Mouse (Mus musculus) kidney, embryonic 15.5 days (tissue): ENCODE results near the gene A930004D18Rik. TPM values are rescaled to one million over a fixed set of nuclear protein-coding genes. Genes with fewer than 3 reads are reported as not detected.

ENCODE experiments used
- ATAC-seq: fragments of 200-750 bp; cut with Nextera tagmentation; replicated peaks from 2 replicates; pipeline ENCODE4 v1.8.0; 2017; ENCODE audit warnings: moderate TSS enrichment; ENCODE audit not compliant: low FRiP score
- H3K27ac ChIP-seq: fragments of 300-500 bp; sonication (generic); 2 replicates; pipeline ENCODE4 v1.5.1; 2015; ENCODE audit warnings: mild to moderate bottlenecking, inconsistent platforms
- H3K27me3 ChIP-seq: fragments of 300-500 bp; sonication (generic); 2 replicates; pipeline ENCODE4 v1.6.1; 2015; ENCODE audit warnings: inconsistent platforms
- H3K36me3 ChIP-seq: fragments of 300-500 bp; sonication (generic); 2 replicates; pipeline ENCODE4 v1.6.1; 2015; ENCODE audit warnings: inconsistent platforms
- H3K4me1 ChIP-seq: fragments of 300-500 bp; sonication (generic); 2 replicates; pipeline ENCODE4 v1.6.1; 2015; ENCODE audit warnings: inconsistent platforms
- H3K4me2 ChIP-seq: fragments of 300-500 bp; sonication (generic); 2 replicates; pipeline ENCODE4 v1.6.1; 2015; ENCODE audit warnings: moderate library complexity, mild to moderate bottlenecking, inconsistent platforms
- H3K4me3 ChIP-seq: fragments of 300-500 bp; sonication (generic); replicated peaks from 2 replicates; pipeline ENCODE4 v1.5.1; 2015; ENCODE audit warnings: mild to moderate bottlenecking, inconsistent platforms
- H3K9ac ChIP-seq: fragments of 300-500 bp; sonication (generic); 2 replicates; pipeline ENCODE4 v1.6.1; 2015; ENCODE audit warnings: mild to moderate bottlenecking, inconsistent platforms
- H3K9me3 ChIP-seq: fragments of 300-500 bp; sonication (generic); replicated peaks from 2 replicates; pipeline ENCODE4 v1.6.1; 2016; ENCODE audit warnings: inconsistent platforms
- WGBS: fragments of 180-500 bp; shearing (Covaris S2); methylation state at CpG from one replicate; pipeline ENCODE4 v1.1.7; 2015; ENCODE audit warnings: mixed read lengths; 5-methylcytosine and 5-hydroxymethylcytosine counted together
- polyA plus RNA-seq: library from polyadenylated mRNA; unstranded; fragments of >200 nt; fragmentation: Nextera tagmentation; extraction: Ambion mirVana; gene quantifications from 2 replicates; pipeline ENCODE4 v1.2.1, GENCODE M21; 2015

The A930004D18Rik gene
- polyA plus RNA-seq, 1 experiment from 2014 or later, result 15.1 TPM

- Histone ChIP-seq H3K27me3 (no peaks in the 10 kb centered on the region), H3K9ac (peak overlapping the region; percentile 59), H3K4me1 (peaks cover 61% of the 10 kb centered on the region), H3K4me2 (peak overlapping the region; percentile 70), H3K4me3 (peak overlapping the region; percentile 37), H3K27ac (peak overlapping the region; percentile 83), H3K9me3 (no peaks in the 10 kb centered on the region), H3K36me3 (no peaks in the 10 kb centered on the region)
- ATAC-seq, result no peak
- WGBS, result 6% methylated on average over 26 of the region's 26 CpGs
Observed at GRCm38 (mm10) chr2:18031271-18031821, 6.2 kb downstream of the A930004D18Rik start.

DNA sequence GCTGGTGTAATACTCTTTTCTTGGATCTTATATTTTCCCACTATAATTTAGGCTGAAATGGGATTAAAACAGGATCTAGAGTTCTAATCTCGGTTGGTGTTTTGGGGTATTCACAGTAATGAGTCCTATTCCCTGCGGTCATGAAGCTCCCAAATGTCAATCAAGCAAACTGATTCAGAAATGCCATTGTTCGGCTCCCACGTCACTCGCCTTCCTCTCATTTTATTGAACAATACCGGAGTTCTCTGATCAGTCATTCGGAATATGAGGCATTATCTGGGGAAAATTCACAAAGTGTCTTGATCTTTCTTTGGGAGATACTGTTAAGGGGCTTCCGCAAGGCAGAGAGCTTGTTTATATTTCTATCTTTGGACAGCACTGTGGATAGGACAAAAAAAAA, 7.0 kb downstream of the A930004D18Rik start:
- WGBS, result 55% methylated on average over 8 of the region's 8 CpGs
- H3K4me3 ChIP-seq, result no peak overlapping the region
- H3K27ac ChIP-seq, result no peak overlapping the region
- no peaks in the 10 kb centered on the region for H3K36me3 ChIP-seq
- H3K27me3 ChIP-seq, result no peaks in the 10 kb centered on the region
- no peak for ATAC-seq
- peak overlapping the region; percentile 70 for H3K4me2 ChIP-seq
- no peaks in the 10 kb centered on the region for H3K9me3 ChIP-seq
- peaks cover 66% of the 10 kb centered on the region for H3K4me1 ChIP-seq
- H3K9ac ChIP-seq, result no peak overlapping the region

- WGBS, result 89% methylated on average over 7 of the region's 7 CpGs
- Histone ChIP-seq H3K9ac (no peak overlapping the region), H3K4me1 (peaks cover 62% of the 10 kb centered on the region), H3K27ac (no peak overlapping the region), H3K36me3 (no peaks in the 10 kb centered on the region), H3K4me3 (no peak overlapping the region), H3K27me3 (no peaks in the 10 kb centered on the region), H3K9me3 (no peaks in the 10 kb centered on the region), H3K4me2 (no peak overlapping the region)
- no peak for ATAC-seq
Observed at GRCm38 (mm10) chr2:18029656-18030055, 7.9 kb downstream of the A930004D18Rik start.

GRCm38 (mm10) chr2:18028140-18029021, 9.2 kb downstream of the A930004D18Rik start:
- WGBS, result under 1% methylated on average over 61 of the region's 61 CpGs
- no peaks in the 10 kb centered on the region for H3K27me3 ChIP-seq
- H3K36me3 ChIP-seq, result no peaks in the 10 kb centered on the region
- H3K4me3 ChIP-seq, result peak overlapping the region; percentile 67
- no peaks in the 10 kb centered on the region for H3K9me3 ChIP-seq
- peak overlapping the region; percentile 99 for H3K27ac ChIP-seq
- H3K4me2 ChIP-seq, result peak overlapping the region; percentile 95
- peak overlapping the region; percentile 82 for H3K9ac ChIP-seq
- peaks cover 50% of the 10 kb centered on the region for H3K4me1 ChIP-seq
- peak; percentile 66 for ATAC-seq

DNA sequence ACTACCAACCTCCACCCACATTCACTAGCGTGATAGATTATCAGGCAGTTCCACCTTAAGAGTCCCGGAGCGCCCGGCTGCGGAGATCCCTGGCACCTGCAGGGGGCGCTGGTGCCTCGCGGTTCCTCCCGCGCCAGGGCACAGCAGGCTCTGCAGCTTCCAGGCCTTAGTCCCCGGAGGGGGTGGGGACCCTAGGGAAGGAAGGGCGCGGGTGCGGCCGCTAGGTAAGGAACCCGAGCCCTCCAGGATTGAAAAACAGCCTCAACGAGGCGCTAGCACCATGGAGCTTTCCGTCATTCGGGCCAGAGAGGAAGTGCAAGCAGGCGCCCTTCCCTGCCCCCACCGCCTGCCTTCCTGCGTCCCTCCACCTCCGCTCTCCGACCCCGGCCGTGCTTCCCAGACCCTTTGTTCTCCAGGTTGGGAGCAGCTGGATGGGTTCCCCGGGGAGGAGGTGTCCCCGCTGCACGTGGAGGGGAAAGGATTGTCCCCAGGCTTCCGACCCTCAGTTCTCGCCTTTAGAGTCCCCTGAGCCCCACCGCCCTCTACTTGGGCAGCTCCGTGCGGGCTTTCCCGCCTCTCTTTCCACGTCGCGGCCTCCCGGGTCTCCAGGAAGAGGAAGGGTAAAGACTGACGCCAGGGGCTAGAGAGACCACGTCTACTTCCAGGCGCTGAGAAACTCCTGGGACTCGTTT, 9.9 kb downstream of the A930004D18Rik start:
- Histone ChIP-seq H3K27me3 (no peaks in the 10 kb centered on the region), H3K9ac (peak overlapping the region; percentile 82), H3K36me3 (no peaks in the 10 kb centered on the region), H3K4me1 (peaks cover 42% of the 10 kb centered on the region), H3K9me3 (no peaks in the 10 kb centered on the region), H3K4me2 (peak overlapping the region; percentile 95), H3K27ac (peak overlapping the region; percentile 99), H3K4me3 (peak overlapping the region; percentile 67)
- WGBS, result under 1% methylated on average over 40 of the region's 44 CpGs
- peak; percentile 92 for ATAC-seq

DNA sequence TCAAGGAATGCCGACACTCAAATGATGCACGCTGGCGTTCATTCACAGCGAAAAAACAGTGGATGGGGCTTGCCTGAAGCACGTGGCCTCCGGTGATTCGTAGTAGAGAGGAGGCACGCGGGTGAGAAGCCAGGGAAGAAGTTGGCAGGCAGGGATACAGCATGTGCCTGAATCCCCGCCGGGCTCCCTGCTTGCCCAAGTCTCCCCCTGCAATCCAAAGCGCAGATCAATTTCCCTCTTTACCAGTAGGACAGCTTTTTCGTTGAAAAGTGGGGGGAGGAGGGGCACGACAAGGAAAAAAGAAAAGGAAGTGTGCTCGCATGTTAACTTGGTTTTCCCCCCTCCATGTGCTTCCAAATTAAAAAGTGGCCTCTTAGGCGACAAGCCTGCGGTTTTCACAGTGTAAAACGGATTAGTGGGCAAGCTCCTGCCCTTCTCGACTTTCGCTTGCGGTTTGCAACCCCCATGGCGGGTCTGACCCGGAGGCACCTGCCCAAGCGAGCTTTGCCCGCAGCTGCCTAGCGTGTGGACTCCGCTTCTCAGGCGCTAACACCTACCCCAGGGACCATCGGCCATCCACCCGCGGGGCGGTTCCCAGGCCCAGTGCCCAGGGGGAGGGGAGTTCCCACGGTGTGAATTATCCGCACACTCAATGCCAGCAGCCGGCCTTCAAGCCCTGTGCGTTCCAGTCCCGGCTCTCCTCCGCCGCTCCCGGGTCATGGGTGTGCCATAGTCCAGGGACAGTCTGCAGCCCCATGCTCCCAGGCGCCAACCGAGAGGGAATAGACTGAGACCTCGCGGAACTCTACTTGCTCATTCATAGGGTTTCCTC, 11.2 kb downstream of the A930004D18Rik start:
- Histone ChIP-seq H3K4me1 (peaks cover 30% of the 10 kb centered on the region), H3K36me3 (no peaks in the 10 kb centered on the region), H3K27me3 (no peaks in the 10 kb centered on the region), H3K4me3 (peak overlapping the region; percentile 67), H3K9me3 (no peaks in the 10 kb centered on the region), H3K27ac (peak overlapping the region; percentile 99), H3K4me2 (peak overlapping the region; percentile 95), H3K9ac (peak overlapping the region; percentile 55)
- peak; percentile 34 for ATAC-seq
- WGBS, result under 1% methylated on average over 44 of the region's 44 CpGs

GRCm38 (mm10) chr2:18025781-18026115, 11.8 kb downstream of the A930004D18Rik start:
- H3K4me3 ChIP-seq, result peak overlapping the region; percentile 67
- H3K4me1 ChIP-seq, result peaks cover 25% of the 10 kb centered on the region
- H3K4me2 ChIP-seq, result peak overlapping the region; percentile 95
- no peaks in the 10 kb centered on the region for H3K36me3 ChIP-seq
- no peaks in the 10 kb centered on the region for H3K27me3 ChIP-seq
- no peak for ATAC-seq
- H3K9me3 ChIP-seq, result no peaks in the 10 kb centered on the region
- peak overlapping the region; percentile 99 for H3K27ac ChIP-seq
- peak overlapping the region; percentile 55 for H3K9ac ChIP-seq
- 3% methylated on average over 14 of the region's 14 CpGs for WGBS

DNA sequence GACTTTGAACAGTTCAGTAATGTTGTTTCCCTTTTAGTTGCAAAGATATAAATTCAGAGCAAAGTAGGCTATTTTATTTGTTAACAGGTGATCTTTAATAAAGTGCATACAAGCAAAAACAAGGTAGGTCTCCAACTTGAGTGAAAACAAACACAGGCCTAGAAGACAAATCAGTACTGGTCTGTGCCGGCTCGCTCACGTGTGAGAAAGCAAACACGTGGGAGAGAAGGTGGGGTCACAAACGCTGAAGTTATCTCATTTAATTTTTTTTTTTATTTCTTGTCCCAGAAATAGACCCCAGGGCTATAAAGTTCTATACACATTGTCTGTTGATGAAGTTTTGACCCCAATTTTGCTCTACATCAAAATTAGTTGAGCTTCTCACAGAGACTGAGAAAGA, 12.4 kb downstream of the A930004D18Rik start:
- H3K27me3 ChIP-seq, result no peaks in the 10 kb centered on the region
- no peak overlapping the region for H3K27ac ChIP-seq
- H3K9me3 ChIP-seq, result no peaks in the 10 kb centered on the region
- peaks cover 19% of the 10 kb centered on the region for H3K4me1 ChIP-seq
- 0 out of 2 replicates have a peak overlapping the region, but pooled peaks have one; percentile 67 for H3K4me3 ChIP-seq
- H3K36me3 ChIP-seq, result no peaks in the 10 kb centered on the region
- H3K9ac ChIP-seq, result no peak overlapping the region
- 57% methylated on average over 5 of the region's 5 CpGs for WGBS
- H3K4me2 ChIP-seq, result peak overlapping the region; percentile 95
- no peak for ATAC-seq

DNA sequence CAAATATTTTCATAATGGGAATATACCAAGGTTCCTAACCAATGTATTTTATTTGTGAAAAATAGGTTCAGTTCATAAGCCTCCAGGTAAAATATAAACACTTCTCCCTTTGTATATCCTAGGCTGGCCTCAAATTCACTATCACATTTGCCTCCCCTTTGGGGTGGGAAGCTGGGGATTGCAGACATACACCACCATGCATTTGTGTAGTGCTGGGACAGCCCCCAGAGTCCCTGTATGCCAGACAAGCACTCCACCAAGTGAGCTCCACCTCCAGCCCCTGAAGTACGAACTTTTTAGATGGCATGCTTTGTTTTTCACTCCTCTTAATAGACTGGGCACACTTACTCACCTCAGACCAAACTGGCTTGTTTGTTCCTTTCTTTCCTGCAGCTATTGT, 14.7 kb downstream of the A930004D18Rik start:
- H3K4me2 ChIP-seq, result no peak overlapping the region
- H3K27ac ChIP-seq, result no peak overlapping the region
- no peak overlapping the region for H3K9ac ChIP-seq
- no peaks in the 10 kb centered on the region for H3K9me3 ChIP-seq
- no peaks in the 10 kb centered on the region for H3K27me3 ChIP-seq
- no peak overlapping the region for H3K4me3 ChIP-seq
- H3K4me1 ChIP-seq, result peaks cover 16% of the 10 kb centered on the region
- H3K36me3 ChIP-seq, result no peaks in the 10 kb centered on the region
- WGBS, result 50% methylated on average over 1 of the region's 1 CpGs
- ATAC-seq, result no peak

DNA sequence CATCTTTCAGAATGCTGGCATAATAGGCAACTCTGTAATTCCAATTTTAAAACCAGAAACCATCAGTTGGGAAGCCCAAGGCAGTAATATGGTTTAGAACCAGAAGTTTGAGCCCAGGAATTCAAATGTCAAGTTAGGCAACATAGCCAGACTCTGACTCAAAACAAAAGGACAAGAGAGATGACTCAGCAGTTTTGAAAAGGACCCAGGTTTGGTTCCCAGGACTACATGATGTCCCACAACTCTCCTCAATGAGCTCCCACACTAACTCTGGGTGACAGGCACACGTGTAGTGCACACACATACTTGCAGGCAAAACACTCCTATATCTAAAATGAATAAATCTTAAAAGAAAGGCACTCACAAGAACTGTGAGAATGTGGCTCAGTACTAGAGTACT, 18.4 kb downstream of the A930004D18Rik start:
- Histone ChIP-seq H3K4me3 (no peak overlapping the region), H3K27me3 (no peaks in the 10 kb centered on the region), H3K4me1 (no peaks in the 10 kb centered on the region), H3K9ac (no peak overlapping the region), H3K9me3 (no peaks in the 10 kb centered on the region), H3K4me2 (no peak overlapping the region), H3K36me3 (no peaks in the 10 kb centered on the region), H3K27ac (no peak overlapping the region)
- WGBS, result 58% methylated on average over 1 of the region's 1 CpGs
- no peak for ATAC-seq

DNA sequence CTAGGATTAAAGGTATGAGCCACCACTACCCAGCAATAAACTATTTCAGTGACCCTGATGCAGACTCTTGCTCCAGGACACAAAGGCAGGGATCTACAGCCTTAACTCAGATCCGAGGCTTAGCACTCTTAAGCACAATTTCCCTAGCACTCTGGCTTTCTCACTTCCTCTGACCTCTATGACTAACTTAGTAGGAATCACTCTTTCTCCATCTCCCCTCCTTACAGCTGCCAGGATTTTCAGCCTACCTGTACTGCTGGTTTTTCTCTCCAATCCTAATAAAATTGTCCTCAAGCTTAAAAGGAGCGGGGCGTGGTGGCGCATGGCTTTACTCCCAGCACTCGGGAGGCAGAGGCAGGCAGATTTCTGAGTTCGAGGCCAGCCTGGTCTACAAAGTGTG, 20.2 kb downstream of the A930004D18Rik start:
- H3K4me1 ChIP-seq, result no peaks in the 10 kb centered on the region
- no peak for ATAC-seq
- H3K27me3 ChIP-seq, result no peaks in the 10 kb centered on the region
- no peaks in the 10 kb centered on the region for H3K36me3 ChIP-seq
- H3K9me3 ChIP-seq, result no peaks in the 10 kb centered on the region
- H3K4me3 ChIP-seq, result no peak overlapping the region
- no peak overlapping the region for H3K4me2 ChIP-seq
- no peak overlapping the region for H3K9ac ChIP-seq
- no peak overlapping the region for H3K27ac ChIP-seq
- WGBS, result 89% methylated on average over 6 of the region's 6 CpGs
